Mouse (Mus musculus) 3134 (cell line): Measurements from ENCODE around the gene Kcnj16.
A peak's percentile ranks its signal among the peaks of the same experiment; 100 is the strongest.

Experiments used
- DNase-seq: peaks from one replicate; pipeline ENCODE4 v3.0.0-alpha.2; 2011; ENCODE audit warnings: low spot score; ENCODE audit not compliant: insufficient read length; ENCODE audit errors: extremely low read depth

Gene Kcnj16

GRCm38 (mm10) chr11:111054854-111055822 is 87.3 kb downstream of the Kcnj16 start:
- DNase-seq, result no peak

GRCm38 (mm10) chr11:111056030-111056429 is 88.2 kb downstream of the Kcnj16 start:
- DNase-seq, result no peak

GRCm38 (mm10) chr11:111057435-111057834 is 89.6 kb downstream of the Kcnj16 start:
- DNase-seq, result no peak

- no peak for DNase-seq
These were observed 91.6 kb downstream of the Kcnj16 start for GRCm38 (mm10) chr11:111059440-111059839.

GRCm38 (mm10) chr11:111060216-111060615 is 92.4 kb downstream of the Kcnj16 start:
- no peak for DNase-seq

- peak; percentile 3 for DNase-seq
These were observed 97.1 kb downstream of the Kcnj16 start for GRCm38 (mm10) chr11:111064751-111065527.

GRCm38 (mm10) chr11:111065635-111066298 is 97.9 kb downstream of the Kcnj16 start, which contains the start of gene Kcnj2:
Gene Kcnj2, plus strand, starts transcription at chr11:111066164.
- peak; percentile 6 for DNase-seq

GRCm38 (mm10) chr11:111066299-111066691 is 98.5 kb downstream of the Kcnj16 start:
- no peak for DNase-seq

- no peak for DNase-seq
These were observed 100.0 kb downstream of the Kcnj16 start for GRCm38 (mm10) chr11:111067787-111068186.

GRCm38 (mm10) chr11:111070460-111070859 is 102.6 kb downstream of the Kcnj16 start:
- DNase-seq, result no peak

GRCm38 (mm10) chr11:111074131-111074530 is 106.3 kb downstream of the Kcnj16 start:
- no peak for DNase-seq
